Mouse (Mus musculus) lung, postnatal 0 days (tissue): Measurements from ENCODE around the gene Efl1.

Experiments used
- CTCF ChIP-seq: IDR thresholded peaks from 2 replicates; pipeline ENCODE4 v1.5.1; 2016; ENCODE audit warnings: antibody characterized with exemption, mild to moderate bottlenecking
- EP300 ChIP-seq: IDR thresholded peaks from 2 replicates; pipeline ENCODE4 v1.6.1; 2016; ENCODE audit warnings: antibody characterized with exemption, mild to moderate bottlenecking, control low read depth

GRCm38 (mm10) chr7:82688736-82689135 lies 40.3 kb downstream of the Efl1 start:
- TF ChIP-seq EP300 (no peak), CTCF (no peak)
